Mouse (Mus musculus) layer of hippocampus, adult 8-10 months (tissue): ENCODE results near the gene Rae1. TPM values are rescaled to one million over a fixed set of nuclear protein-coding genes. Genes with fewer than 3 reads are reported as not detected.

ENCODE experiments used
- DNase-seq, 2 experiments: peaks; one replicate each; pipeline ENCODE4 v3.0.0; 2022; ENCODE audit warnings: low spot score in 2 of 2
- total RNA-seq, 4 experiments: library from RNA; stranded (reverse); gene quantifications; 2 replicates each; pipeline ENCODE4 v1.2.4; 2022

The Rae1 gene
- total RNA-seq, 4 experiments from 2014 or later, result 77.5 to 82.0 (median 79.3) TPM

DNA sequence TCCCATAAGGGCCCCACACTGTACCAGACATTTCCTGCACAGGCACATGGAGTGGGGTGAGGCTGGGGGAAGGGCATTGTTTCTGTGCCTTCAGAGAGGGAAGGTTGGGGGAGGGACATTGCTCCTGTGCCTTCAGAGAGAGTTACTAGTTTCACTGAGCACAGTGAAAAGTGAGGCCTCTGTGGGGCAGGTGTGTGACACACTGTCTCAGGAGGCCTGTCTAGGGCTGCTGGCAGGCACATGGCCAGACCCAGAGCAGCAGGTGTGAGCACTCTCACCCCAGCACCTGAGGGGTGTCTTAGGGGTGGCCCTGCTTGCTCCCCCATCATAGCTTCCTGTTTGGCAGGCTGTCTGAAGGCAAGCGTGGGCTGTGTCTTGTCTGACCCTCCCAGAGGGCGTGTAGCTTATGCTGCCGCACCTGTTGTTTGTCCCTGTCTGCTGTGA lies 26.8 kb downstream of the Rae1 start:
- no peak for DNase-seq

DNA sequence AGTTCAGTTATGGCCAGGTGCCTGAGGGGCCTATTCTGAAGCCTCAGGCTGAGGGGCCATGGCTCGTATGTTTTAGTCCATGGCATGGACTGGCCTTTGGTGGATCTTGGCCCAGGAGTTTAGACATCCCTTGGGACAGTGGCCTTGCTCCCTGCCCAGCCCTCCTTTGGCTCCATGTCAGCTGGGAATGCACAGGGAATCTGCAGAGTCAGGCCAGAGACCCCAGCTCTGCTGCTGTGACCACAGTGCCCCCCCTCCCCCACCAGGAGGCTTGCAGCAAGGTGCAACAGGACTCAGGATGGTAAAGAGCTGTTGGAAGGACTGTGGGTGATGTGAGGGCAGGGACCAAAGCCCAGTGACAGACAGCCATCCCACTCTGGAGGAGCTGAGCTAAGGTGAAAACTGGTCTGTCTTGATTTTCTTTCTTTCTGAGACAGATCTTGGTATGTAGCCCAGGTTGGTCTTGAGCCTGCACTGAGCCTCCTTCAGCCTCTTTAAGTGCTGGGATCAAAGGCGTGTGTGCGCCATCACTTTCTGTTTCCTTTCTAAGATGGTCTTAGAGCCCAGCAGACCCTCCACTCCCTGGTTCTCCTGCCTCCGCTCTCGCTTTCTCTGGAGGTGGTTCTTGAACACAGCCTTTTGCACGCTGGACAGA lies 27.4 kb downstream of the Rae1 start:
- DNase-seq, result no peak

- DNase-seq, result no peak
Measured at GRCm38 (mm10) chr2:173027824-173028495, 28.0 kb downstream of the Rae1 start.

DNA sequence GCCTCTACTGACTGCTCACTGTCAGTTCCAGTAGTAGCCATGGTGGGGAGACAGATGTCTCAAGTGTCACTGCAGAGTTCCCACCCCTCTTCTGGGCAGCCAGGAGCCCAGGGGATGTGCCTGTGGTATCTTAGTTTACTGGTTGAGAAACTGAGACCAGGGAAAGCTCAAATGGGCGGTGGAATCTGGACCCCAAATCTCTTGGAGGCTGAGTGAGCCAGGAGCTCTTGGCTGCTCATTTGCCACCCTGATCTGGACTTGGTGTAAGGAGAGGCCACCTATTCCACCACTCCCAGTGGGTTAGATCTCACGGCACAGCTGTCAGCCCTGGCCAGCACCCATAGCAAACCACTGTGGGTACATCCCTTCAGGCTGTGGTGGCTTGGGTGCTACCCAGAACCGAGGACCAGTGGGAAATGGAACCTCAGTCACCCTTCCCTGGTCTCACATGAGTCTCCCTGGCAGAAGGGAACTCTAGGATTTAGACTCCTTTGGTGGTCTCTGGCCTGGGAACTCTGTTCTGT lies 28.7 kb downstream of the Rae1 start:
- DNase-seq, result no peak

- DNase-seq, result no peak
Measured at GRCm38 (mm10) chr2:173030591-173031338, 30.8 kb downstream of the Rae1 start.

DNA sequence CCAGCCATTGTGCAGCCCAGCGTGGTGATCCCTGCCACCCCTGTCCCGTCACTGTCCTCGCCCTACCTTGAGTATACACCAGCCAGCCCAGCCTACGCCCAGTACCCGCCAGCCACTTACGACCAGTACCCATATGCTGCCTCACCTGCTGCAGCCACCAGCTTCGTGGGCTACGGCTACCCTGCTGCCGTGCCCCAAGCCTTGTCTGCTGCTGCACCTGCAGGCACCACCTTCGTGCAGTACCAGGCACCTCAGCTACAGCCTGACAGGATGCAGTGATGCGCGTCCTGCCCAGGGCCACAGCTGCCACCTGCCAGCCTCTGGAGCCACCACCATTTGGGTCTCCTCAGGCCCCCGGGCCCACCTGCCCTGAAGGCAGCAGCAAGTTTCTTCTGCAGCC lies 33.6 kb downstream of the Rae1 start:
- no peak for DNase-seq

GRCm38 (mm10) chr2:173034998-173035397 lies 35.1 kb downstream of the Rae1 start:
- no peak for DNase-seq

DNA sequence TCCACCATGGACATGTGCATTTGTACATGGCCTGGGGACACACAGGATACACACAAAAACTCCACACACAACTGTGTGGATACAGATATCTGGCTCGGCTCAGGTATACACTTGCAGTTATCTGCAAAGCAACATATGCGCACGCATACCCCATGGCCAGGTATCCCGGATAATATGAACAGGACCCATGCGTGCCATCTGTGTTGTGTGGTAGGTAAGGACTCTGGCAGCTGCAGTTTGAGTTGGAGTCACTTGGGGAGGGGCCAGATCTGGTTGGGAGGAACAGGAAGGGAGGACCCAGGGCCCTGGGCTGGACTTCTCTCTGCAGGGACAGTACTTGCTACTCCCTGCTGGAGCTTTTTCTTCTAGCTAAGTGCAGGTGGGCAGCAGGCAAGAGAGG lies 35.7 kb downstream of the Rae1 start:
- DNase-seq, result no peak

- DNase-seq, result no peak
Measured at GRCm38 (mm10) chr2:173036055-173036454, 36.1 kb downstream of the Rae1 start.

GRCm38 (mm10) chr2:173036611-173037010 lies 36.7 kb downstream of the Rae1 start:
- DNase-seq, result no peak

DNA sequence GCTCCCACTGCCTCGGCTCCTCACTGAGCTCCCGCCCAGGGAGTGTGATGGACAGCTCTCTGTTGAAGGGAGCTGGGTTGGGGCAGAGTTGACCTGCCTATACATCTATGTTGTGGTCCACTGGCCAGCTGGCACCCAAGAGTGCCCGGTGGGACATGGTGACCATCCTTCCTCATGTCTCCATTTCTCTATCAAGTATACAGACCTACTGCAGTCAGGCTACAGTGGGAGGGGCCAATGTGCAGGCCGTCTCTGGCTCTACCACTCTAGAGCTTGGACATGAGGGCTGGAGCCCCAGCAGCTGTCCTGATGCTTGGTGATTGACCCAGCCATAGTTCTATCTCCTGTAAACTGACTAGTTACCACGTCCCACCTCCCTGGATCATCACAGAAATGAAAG lies 37.4 kb downstream of the Rae1 start:
- no peak for DNase-seq

DNA sequence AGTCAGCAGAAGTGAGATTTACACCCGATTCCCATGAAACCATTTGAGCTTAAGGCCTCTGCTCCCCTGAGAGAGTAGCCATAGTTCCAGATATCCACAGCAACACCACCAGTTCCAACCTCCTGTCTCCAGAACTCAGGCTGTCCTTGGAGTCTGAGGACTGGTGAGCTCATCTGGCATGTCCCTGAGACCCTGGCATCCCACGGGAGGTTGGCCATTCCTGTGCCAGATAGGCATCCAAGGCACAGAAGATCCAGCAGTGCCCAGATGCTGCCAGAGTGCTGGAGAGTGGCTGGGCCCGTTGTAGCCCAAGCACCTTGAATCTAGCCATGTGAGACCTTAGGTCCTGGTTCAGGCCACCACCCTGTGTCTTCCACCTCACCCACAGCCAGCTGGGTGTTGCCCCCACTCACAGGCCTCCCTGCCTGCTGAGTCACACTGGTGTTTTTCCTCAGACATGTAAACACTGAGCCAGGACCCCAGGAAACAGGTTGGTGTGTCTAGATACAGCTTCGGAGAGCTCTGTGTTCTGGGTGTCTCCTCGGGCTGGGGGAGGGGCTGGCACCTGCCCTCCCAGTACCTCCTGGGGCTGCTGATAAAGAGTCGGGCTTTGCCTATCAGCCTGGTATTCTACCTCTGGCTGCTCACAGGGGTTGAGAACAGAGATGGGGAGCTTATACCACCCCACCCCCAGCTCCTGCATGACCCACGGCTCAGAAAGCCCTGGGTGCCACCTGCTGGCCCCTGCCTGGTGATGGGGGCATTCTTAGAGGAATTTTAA lies 38.1 kb downstream of the Rae1 start:
- no peak for DNase-seq

GRCm38 (mm10) chr2:173039041-173039440 lies 39.1 kb downstream of the Rae1 start:
- DNase-seq, result no peak

DNA sequence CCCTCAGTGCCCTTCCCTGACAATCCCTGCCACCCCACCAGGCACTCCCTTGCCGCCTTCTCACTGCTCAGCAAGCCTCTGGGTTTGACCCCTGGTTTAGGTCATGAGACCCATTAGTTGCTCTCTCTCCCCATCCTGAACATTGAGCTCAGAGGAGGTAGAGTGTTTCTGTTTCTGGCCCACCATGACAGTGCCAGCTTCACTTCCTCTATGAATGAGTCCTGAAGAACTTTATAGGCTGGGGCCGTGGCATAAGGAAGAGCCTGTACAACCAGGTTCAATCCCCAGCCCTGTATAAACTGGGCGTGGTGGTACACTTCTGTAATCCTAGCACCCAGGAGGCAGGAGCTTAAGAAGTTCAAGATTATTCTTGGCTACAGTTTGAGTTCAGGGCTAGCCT lies 40.9 kb downstream of the Rae1 start:
- DNase-seq, result no peak

DNA sequence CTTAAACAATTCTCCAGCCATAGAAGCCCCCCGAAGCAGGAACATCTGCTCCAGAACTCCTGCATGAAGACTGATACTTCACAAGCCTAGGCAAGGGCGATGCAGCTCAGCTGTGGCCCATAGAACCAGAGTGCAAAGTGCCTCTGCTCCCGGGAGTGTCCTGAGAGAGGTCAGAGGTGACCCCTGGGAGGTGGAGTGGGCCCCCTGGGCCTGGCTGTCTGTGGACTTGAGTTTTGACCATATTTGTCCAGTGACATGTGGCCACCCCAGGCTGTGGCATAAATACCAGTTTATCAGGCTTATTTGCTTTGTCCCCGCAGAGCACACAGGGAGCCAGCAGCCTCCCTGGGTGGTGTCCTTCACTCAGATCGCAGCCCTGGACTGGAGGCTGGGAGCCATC lies 41.3 kb downstream of the Rae1 start:
- no peak for DNase-seq

- DNase-seq, result no peak
Measured at GRCm38 (mm10) chr2:173041893-173042292, 42.0 kb downstream of the Rae1 start.

DNA sequence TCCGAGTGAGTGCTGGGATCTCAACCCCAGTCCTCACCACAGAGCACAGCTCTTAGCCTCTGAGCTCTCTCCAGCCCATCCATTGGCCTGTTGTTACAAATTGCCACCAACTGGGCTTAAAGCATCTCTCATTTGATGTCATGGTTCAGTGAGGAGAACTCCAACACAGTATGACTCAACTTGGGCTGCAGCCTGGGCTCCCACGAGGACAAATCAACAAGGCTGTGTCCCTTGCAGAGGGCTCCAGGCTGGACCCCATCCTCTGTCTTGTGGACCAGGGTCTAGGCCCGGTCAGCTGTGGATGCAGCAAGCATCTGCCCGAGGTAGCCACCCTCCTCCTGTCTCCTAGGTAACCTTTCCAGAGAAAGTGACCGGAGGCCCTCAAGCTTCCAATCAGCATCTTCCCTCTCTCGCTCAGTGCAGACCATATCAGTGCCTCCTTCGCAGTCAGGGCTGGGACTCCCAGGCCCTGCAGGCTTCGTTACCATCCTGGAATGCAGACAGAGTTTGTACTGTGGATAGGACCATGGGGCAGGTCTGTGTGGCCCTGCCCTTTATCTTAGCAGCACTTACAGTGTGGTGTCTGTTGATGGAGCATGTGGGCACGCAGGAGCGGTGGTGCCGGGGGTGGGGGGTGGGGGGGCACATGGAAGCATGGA lies 42.7 kb downstream of the Rae1 start:
- DNase-seq, result no peak

DNA sequence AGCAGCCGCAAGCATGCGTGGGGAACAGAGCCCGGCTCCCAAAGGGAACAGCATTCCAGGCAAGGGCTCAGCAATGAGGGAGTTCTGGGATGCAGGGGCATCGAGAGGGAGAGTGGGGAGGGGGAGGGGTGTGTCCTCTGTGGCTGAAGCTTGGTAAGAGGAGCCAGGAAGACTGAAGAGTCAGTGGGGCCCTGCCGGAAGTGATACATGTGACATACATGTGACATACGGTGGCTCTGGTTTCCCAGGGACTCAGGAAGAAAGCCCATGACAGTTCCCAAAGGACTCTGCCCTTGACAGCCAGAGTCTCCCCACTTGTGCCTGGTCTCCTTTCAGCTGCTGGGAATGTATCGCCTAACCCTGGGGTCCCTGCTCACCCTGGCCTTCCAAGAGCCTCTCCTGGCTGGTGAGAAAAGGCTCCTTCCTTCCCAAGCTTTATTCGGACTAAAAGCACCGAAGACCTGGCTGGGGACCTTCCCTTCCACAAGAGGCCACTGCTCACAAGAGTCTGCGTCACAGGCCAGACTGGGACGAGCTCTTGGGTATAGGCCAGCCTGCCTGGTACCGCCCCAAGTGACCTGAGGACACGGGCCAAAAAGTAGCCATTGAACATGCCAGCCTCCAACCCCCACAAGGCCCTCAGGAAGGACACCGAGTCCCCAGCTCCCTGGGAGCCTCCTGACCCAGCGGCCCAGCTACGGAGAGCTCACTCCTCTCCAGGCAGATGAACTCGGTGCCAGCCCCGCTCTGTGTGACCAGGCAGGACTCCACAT lies 44.5 kb downstream of the Rae1 start:
- DNase-seq, result no peak

DNA sequence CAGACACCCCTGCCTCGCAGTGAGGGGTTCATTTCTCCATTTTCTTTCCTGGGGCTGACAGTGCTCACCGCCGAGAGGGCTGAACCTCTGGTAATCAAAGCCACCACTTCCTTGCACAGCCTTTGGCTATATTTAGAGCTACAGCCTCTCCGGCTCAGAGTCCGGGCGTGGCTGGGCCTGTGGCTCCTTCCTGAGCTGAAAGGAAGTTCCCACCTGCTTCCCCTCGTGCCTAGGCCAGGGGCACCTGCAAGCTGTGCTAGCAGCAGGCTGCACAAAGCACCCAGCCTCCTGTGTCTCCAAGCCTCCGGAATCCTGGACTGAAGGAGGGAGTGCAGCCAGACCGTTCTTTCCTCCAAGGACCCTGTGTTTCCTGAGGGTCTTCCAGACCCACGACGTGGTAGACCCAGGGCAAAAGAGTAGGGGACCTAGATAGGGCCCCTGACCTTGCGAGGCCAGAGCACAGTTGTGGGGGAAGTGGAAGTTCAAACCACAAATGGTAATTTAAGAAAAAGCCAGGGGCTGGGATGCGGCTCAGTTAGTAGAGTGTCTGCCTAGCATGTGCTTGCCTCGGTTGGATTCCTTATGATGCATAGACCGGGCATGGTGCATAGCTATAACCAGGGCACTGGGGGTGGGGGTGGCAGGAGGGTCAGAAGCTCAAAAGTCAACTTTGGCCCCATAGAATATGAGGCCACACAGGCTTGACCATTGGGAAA lies 46.8 kb downstream of the Rae1 start:
- DNase-seq, result no peak

DNA sequence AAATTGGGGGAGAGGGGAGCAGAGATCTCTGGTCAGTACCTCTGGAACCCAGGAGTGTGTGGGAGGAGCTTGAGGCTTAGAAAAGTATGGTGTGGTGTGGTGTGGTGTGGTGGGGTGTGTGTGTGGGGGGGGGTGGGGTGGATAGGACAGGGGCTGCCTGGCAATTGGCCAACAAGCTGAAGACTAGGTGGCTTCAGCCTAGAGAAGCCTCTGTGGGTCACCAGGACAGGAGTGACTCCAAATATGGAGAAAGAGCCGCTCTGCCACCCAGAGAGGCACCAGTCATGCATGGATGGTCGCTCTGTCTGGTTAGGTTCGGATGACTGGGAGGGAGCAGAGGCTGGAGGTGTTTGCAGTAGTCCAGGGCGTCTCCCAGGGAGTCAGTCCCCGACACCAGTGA lies 47.6 kb downstream of the Rae1 start:
- no peak for DNase-seq
